Mouse (Mus musculus) lung, postnatal 0 days (tissue): ENCODE measurements at regions not wholly inside any gene's neighbourhood (a gene's known extent, or its start where the extent isn't known, plus 50 kb on each side); places are given as distances from the start of the nearest gene placed in this dataset.
"Not testable (repeated sequence)": the region's sequence is repeated elsewhere in the genome, so short reads cannot be mapped to it uniquely, and the experiment has no call there.

Experiments used
- ATAC-seq: fragments of 200-750 bp; cut with Nextera tagmentation; 2 replicates; pipeline ENCODE4 v1.8.0; 2017; ENCODE audit warnings: moderate library complexity
- DNase-seq: peaks from one replicate; pipeline ENCODE4 v3.0.0-alpha.2; 2016; ENCODE audit warnings: low spot score
- H3K27ac ChIP-seq: fragments of 300-500 bp; sonication (generic); 2 replicates; pipeline ENCODE4 v1.5.1; 2014; ENCODE audit warnings: antibody characterized with exemption, mild to moderate bottlenecking, low read length, mixed read lengths
- H3K27me3 ChIP-seq: fragments of 300-500 bp; sonication (generic); replicated peaks from 2 replicates; pipeline ENCODE4 v1.6.1; 2014; ENCODE audit warnings: low read length, mixed read lengths; ENCODE audit not compliant: insufficient read depth
- H3K36me3 ChIP-seq: fragments of 300-500 bp; sonication (generic); 2 replicates; pipeline ENCODE4 v1.6.1; 2014; ENCODE audit warnings: low read length, mixed read lengths; ENCODE audit not compliant: insufficient read depth
- H3K4me1 ChIP-seq: fragments of 300-500 bp; sonication (generic); 2 replicates; pipeline ENCODE4 v1.6.1; 2014; ENCODE audit warnings: antibody characterized with exemption, low read depth, low read length, mixed read lengths; ENCODE audit not compliant: insufficient read depth
- H3K4me2 ChIP-seq: fragments of 300-500 bp; sonication (generic); replicated peaks from 2 replicates; pipeline ENCODE4 v1.6.1; 2014; ENCODE audit warnings: low read depth, mild to moderate bottlenecking, low read length, moderate library complexity, mixed read lengths
- H3K4me3 ChIP-seq: fragments of 300-500 bp; sonication (generic); 2 replicates; pipeline ENCODE4 v1.5.1; 2014; ENCODE audit warnings: low read depth, low read length
- H3K9ac ChIP-seq: fragments of 300-500 bp; sonication (generic); replicated peaks from 2 replicates; pipeline ENCODE4 v1.6.1; 2014; ENCODE audit warnings: low read depth, mild to moderate bottlenecking
- H3K9me3 ChIP-seq: fragments of 300-500 bp; sonication (generic); 2 replicates; pipeline ENCODE4 v1.6.1; 2016; ENCODE audit warnings: low read length, mixed read lengths
- CTCF ChIP-seq: IDR thresholded peaks from 2 replicates; pipeline ENCODE4 v1.5.1; 2016; ENCODE audit warnings: antibody characterized with exemption, mild to moderate bottlenecking
- EP300 ChIP-seq: IDR thresholded peaks from 2 replicates; pipeline ENCODE4 v1.6.1; 2016; ENCODE audit warnings: antibody characterized with exemption, mild to moderate bottlenecking, control low read depth
- WGBS: fragments of 180-500 bp; shearing (Covaris S2); extraction: QIAGEN DNeasy Blood & Tissue Kit; methylation state at CpG from one replicate; pipeline ENCODE4 v1.1.7; 2014; 5-methylcytosine and 5-hydroxymethylcytosine counted together

- H3K27ac ChIP-seq, result no peak overlapping the region
- H3K36me3 ChIP-seq, result no peaks in the 10 kb centered on the region
- no peak for DNase-seq
- H3K4me3 ChIP-seq, result no peak overlapping the region
- no peaks in the 10 kb centered on the region for H3K27me3 ChIP-seq
- no peak overlapping the region for H3K4me2 ChIP-seq
- no peaks in the 10 kb centered on the region for H3K4me1 ChIP-seq
- H3K9me3 ChIP-seq, result no peaks in the 10 kb centered on the region
- WGBS, result 84% methylated on average over 7 of the region's 7 CpGs
- no peak for ATAC-seq
- no peak overlapping the region for H3K9ac ChIP-seq
- TF ChIP-seq EP300, result no peak
- TF ChIP-seq CTCF, result no peak
Observed at GRCm38 (mm10) chr2:63668784-63669183, 429.1 kb downstream of the Fign start.

- not testable (repeated sequence) for H3K27ac ChIP-seq, H3K9ac ChIP-seq, H3K27me3 ChIP-seq, DNase-seq, H3K9me3 ChIP-seq, H3K36me3 ChIP-seq, H3K4me2 ChIP-seq, H3K4me3 ChIP-seq, H3K4me1 ChIP-seq, ATAC-seq
- 88% methylated on average over 2 of the region's 2 CpGs for WGBS
Observed at GRCm38 (mm10) chr2:63659947-63660346, 437.9 kb downstream of the Fign start.
